Mouse (Mus musculus) forebrain, postnatal 0 days (tissue): ENCODE results near the gene Slco1c1. TPM values are rescaled to one million over a fixed set of nuclear protein-coding genes. Genes with fewer than 3 reads are reported as not detected.
A peak's percentile ranks its signal among the peaks of the same experiment; 100 is the strongest.

Source experiments
- ATAC-seq: fragments of 200-750 bp; cut with Nextera tagmentation; 2 replicates; pipeline ENCODE4 v1.8.0; 2017; ENCODE audit warnings: mild to moderate bottlenecking, moderate library complexity
- DNase-seq: peaks from one replicate; pipeline ENCODE4 v3.0.0-alpha.2; 2015
- H3K27ac ChIP-seq: fragments of 300-500 bp; sonication (generic); 2 replicates; pipeline ENCODE4 v1.5.1; 2014; ENCODE audit warnings: low read depth, mild to moderate bottlenecking, antibody characterized with exemption, low read length, moderate library complexity, mixed read lengths
- H3K27me3 ChIP-seq: fragments of 300-500 bp; sonication (generic); 2 replicates; pipeline ENCODE4 v1.6.1; 2014; ENCODE audit warnings: mild to moderate bottlenecking, low read length, mixed read lengths; ENCODE audit not compliant: insufficient read depth
- H3K36me3 ChIP-seq: fragments of 300-500 bp; sonication (generic); 2 replicates; pipeline ENCODE4 v1.6.1; 2014; ENCODE audit warnings: mild to moderate bottlenecking, moderate library complexity; ENCODE audit not compliant: insufficient read depth
- H3K4me1 ChIP-seq: fragments of 300-500 bp; sonication (generic); 2 replicates; pipeline ENCODE4 v1.6.1; 2014; ENCODE audit warnings: antibody characterized with exemption; ENCODE audit not compliant: insufficient read depth
- H3K4me2 ChIP-seq: fragments of 300-500 bp; sonication (generic); 2 replicates; pipeline ENCODE4 v1.6.1; 2014; ENCODE audit warnings: low read depth, mild to moderate bottlenecking, moderate library complexity
- H3K4me3 ChIP-seq: fragments of 300-500 bp; sonication (generic); 2 replicates; pipeline ENCODE4 v1.5.1; 2014; ENCODE audit warnings: low read depth, low read length, mixed read lengths
- H3K9ac ChIP-seq: fragments of 300-500 bp; sonication (generic); 2 replicates; pipeline ENCODE4 v1.6.1; 2014; ENCODE audit warnings: mild to moderate bottlenecking
- H3K9me3 ChIP-seq: fragments of 300-500 bp; sonication (generic); 2 replicates; pipeline ENCODE4 v1.6.1; 2016; ENCODE audit warnings: low read length
- CTCF ChIP-seq: sonication (generic); IDR thresholded peaks from 2 replicates; pipeline ENCODE4 v1.5.1; 2016; ENCODE audit warnings: antibody characterized with exemption, control low read depth, low read depth
- WGBS: fragments of 180-500 bp; shearing (Covaris S2); extraction: QIAGEN DNeasy Blood & Tissue Kit; methylation state at CpG from one replicate; pipeline ENCODE4 v1.1.7; 2014; 5-methylcytosine and 5-hydroxymethylcytosine counted together
- polyA plus RNA-seq: library from polyadenylated mRNA; unstranded; fragments of >200 nt; fragmentation: Nextera tagmentation; extraction: Ambion mirVana; gene quantifications from 2 replicates; pipeline ENCODE4 v1.2.1, GENCODE M21; 2015
- total RNA-seq: library from RNA; depleted of rRNA; stranded (reverse); fragments of >200 nt; gene quantifications from 2 replicates; pipeline ENCODE4 v1.2.3, GENCODE M21; 2014; rRNA removed

Gene Slco1c1
- 35.7 and 39.5 TPM in 2 replicates for total RNA-seq
- 33.8 and 34.2 TPM in 2 replicates for polyA plus RNA-seq

- H3K27me3 ChIP-seq = no peaks in the 10 kb centered on the region
- no peak within 1 kb of the TSS for H3K4me3 ChIP-seq
- no peak for TF ChIP-seq CTCF
- H3K4me2 ChIP-seq = peak within 1 kb of the TSS; percentile 5; the same call in 1 of the 2 replicates
- DNase-seq (no peak), ATAC-seq (peak; percentile 58)
- H3K9me3 ChIP-seq = no peaks in the 10 kb centered on the region
- no peaks in the 10 kb centered on the region for H3K4me1 ChIP-seq
- H3K36me3 ChIP-seq = no peaks in the 10 kb centered on the region
- 38% methylated on average over 2 of the region's 2 CpGs for WGBS
- H3K9ac ChIP-seq = no peak within 1 kb of the TSS
- H3K27ac ChIP-seq = 0 out of 2 replicates have a peak within 1 kb of the TSS, but pooled peaks have one; percentile 11
These were observed at the start of gene Slco1c1 for GRCm38 (mm10) chr6:141523747-141524640. Slco1c1 (plus strand) TSS chr6:141524368.

GRCm38 (mm10) chr6:141474696-141475095, 49.5 kb upstream of the Slco1c1 start:
- Histone ChIP-seq H3K9me3 (no peaks in the 10 kb centered on the region), H3K36me3 (no peaks in the 10 kb centered on the region), H3K4me1 (no peaks in the 10 kb centered on the region), H3K9ac (no peak overlapping the region), H3K27me3 (no peaks in the 10 kb centered on the region), H3K4me2 (no peak overlapping the region), H3K27ac (no peak overlapping the region), H3K4me3 (no peak overlapping the region)
- ATAC-seq (peak; percentile 48; the same call in 1 of the 2 replicates), DNase-seq (peak; percentile 34)
- no peak for TF ChIP-seq CTCF
- WGBS = 19% methylated on average over 3 of the region's 3 CpGs

DNA sequence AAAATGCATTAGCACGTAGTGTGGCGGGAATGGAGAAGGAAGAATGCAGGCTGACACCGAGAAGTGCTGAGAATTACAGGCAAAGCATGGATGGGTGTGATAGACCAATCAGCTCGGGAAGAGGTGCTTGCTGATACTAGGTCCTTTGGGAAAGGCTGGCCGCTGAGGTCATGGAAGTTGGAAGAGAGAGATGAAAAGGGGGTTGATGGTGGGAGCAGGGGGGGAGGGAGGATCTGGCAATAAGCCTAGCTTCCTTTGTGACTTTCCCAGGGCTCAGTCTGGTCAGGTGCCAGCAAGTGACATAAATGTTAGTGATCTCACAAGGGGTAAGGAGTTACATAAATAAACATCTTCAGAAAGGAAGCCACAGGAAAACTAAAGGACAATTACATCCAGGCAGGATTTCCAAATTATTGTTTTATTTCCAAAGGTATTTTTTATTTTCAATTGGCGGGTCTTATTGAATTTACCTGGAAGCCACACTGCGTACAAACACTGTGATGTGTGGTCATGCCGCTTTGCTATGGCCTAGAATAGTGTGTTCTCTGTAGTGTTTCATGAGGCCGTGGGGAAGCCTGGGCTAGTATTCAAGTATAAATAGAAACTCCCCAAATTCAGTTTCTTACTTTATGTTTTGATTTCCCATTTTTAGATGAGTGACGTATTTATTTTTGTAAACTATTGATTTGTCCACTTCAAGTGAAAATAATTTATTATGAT, 38.7 kb upstream of the Slco1c1 start:
- Histone ChIP-seq H3K9me3 (no peaks in the 10 kb centered on the region), H3K4me1 (no peaks in the 10 kb centered on the region), H3K4me3 (no peak overlapping the region), H3K27ac (no peak overlapping the region), H3K36me3 (no peaks in the 10 kb centered on the region), H3K9ac (no peak overlapping the region), H3K4me2 (no peak overlapping the region), H3K27me3 (no peaks in the 10 kb centered on the region)
- ATAC-seq (peak; percentile 53; the same call in 1 of the 2 replicates), DNase-seq (peak; percentile 56)
- no peak for TF ChIP-seq CTCF
- 30% methylated on average over 10 of the region's 10 CpGs for WGBS

GRCm38 (mm10) chr6:141487266-141487665, 36.9 kb upstream of the Slco1c1 start:
- Histone ChIP-seq H3K4me2 (no peak overlapping the region), H3K27ac (no peak overlapping the region), H3K4me3 (no peak overlapping the region), H3K27me3 (no peaks in the 10 kb centered on the region; the same call in 1 of the 2 replicates), H3K9me3 (no peaks in the 10 kb centered on the region), H3K9ac (no peak overlapping the region), H3K4me1 (no peaks in the 10 kb centered on the region), H3K36me3 (no peaks in the 10 kb centered on the region)
- TF ChIP-seq CTCF = peak; percentile 64
- ATAC-seq (peak; percentile 78), DNase-seq (peak; percentile 58)
- WGBS = 54% methylated on average over 7 of the region's 7 CpGs

DNA sequence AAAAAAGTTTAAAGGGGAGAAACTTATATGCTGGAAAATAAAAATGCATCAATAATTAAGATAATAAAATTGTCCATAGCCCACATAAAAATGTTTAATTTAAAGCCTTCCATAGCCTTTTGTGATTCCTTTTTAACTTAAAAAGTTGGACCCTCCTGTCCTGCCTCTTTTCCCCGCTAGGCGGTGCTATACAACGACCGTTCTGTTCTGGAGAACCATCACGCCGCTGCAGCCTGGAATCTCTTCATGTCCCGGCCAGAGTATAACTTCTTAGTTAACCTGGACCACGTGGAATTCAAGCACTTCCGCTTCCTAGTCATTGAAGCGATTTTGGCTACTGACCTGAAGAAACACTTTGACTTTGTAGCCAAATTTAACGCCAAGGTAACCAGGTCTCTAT, 35.5 kb upstream of the Slco1c1 start:
- no peak overlapping the region for H3K4me3 ChIP-seq
- no peak for ATAC-seq
- H3K4me1 ChIP-seq = no peaks in the 10 kb centered on the region
- no peaks in the 10 kb centered on the region for H3K36me3 ChIP-seq
- no peaks in the 10 kb centered on the region; the same call in 1 of the 2 replicates for H3K27me3 ChIP-seq
- H3K9me3 ChIP-seq = no peaks in the 10 kb centered on the region
- no peak overlapping the region for H3K4me2 ChIP-seq
- no peak overlapping the region for H3K9ac ChIP-seq
- TF ChIP-seq CTCF = peak; percentile 71
- no peak overlapping the region for H3K27ac ChIP-seq
- peak; percentile 61 for DNase-seq
- WGBS = 17% methylated on average over 11 of the region's 11 CpGs

DNA sequence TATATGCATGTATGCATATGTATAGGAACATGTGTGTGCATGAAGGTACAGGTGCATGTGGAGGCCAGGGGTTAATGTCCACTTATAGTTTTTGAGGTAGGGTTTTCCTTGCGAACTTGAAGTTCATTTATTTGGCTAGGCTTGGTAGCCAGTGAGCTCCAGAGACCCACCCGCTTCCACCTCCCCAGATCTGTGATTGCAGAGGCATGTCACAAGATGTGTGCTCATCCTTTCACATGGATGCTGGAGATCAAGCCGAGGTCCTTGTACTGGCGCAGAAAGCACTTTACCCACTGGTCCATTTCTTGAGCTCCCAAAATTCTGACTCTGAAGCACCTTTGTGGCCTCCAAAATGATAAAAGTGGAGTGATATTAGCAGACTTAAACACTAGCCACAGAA, 29.3 kb upstream of the Slco1c1 start:
- H3K27ac ChIP-seq = 0 out of 2 replicates have a peak overlapping the region, but pooled peaks have one; percentile 21
- H3K4me2 ChIP-seq = no peak overlapping the region
- no peak overlapping the region for H3K9ac ChIP-seq
- 57% methylated on average over 4 of the region's 4 CpGs for WGBS
- no peaks in the 10 kb centered on the region for H3K36me3 ChIP-seq
- H3K4me1 ChIP-seq = no peaks in the 10 kb centered on the region
- H3K9me3 ChIP-seq = no peaks in the 10 kb centered on the region
- no peak for TF ChIP-seq CTCF
- H3K4me3 ChIP-seq = no peak overlapping the region
- DNase-seq (no peak), ATAC-seq (no peak)
- H3K27me3 ChIP-seq = no peaks in the 10 kb centered on the region; the same call in 1 of the 2 replicates
